Mouse (Mus musculus) brain, adult 2 months (tissue): ENCODE measurements around the gene Ccdc148.
A peak's percentile ranks its signal among the peaks of the same experiment; 100 is the strongest.

ENCODE experiments used
- DNase-seq: peaks from one replicate; pipeline ENCODE4 v3.0.0; 2011; ENCODE audit warnings: low read depth, low spot score

Gene Ccdc148

DNA sequence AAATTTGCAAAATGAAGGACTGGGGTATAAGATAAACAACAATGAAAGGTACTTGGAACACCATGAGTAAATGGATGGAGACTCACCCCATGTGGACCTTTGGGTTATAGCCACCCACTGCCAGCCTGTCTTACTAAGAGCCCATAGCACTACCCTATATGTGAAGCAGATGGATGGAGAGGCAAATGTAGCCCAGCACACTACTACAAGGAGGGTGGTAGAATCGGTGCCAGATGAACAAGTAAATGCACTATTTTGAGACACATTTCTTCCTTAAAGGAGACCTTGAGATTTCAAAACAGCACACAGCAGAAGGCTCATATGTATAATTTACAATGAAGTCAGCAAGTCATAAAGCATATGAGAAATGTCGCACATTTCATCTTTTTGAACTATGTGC is 234.9 kb downstream of the Ccdc148 start:
- DNase-seq, result peak; percentile 52

DNA sequence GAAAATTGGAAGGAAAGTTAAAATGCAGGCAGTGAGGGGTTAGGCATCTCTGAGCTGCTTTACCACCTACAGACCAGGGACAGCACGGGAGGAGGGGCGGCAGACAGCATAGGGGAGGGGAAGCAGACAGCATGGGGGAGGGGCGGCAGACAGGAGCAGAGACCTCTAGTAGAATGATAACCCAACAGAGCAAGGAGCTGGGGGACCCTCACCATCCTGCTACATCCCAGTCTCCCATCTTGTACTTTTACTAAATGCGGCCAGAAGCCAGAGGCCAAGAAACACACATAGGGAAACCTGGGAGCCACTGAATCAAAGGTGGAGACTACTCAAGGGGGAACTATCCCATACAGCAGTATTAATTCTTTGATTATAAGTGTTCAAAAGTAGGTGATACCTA is 242.1 kb downstream of the Ccdc148 start:
- DNase-seq, result no peak

DNA sequence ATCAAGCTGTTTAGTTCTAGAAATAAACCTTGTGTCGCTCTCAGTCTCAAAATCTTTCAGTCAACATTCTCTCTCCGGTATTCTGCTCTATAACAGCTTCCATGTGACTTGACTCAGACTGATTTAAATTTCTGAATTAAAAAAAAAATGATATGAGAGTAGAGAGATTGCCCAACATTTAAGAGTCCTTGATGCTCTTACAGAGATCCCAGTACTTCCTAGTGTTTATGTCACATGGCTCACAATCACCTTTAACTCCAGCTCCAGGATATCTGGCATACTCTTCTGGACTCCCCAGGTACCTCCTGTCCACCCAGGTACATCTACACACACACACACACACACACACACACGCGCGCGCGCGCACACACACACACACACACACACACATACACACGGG is 248.1 kb downstream of the Ccdc148 start:
- DNase-seq, result no peak

DNA sequence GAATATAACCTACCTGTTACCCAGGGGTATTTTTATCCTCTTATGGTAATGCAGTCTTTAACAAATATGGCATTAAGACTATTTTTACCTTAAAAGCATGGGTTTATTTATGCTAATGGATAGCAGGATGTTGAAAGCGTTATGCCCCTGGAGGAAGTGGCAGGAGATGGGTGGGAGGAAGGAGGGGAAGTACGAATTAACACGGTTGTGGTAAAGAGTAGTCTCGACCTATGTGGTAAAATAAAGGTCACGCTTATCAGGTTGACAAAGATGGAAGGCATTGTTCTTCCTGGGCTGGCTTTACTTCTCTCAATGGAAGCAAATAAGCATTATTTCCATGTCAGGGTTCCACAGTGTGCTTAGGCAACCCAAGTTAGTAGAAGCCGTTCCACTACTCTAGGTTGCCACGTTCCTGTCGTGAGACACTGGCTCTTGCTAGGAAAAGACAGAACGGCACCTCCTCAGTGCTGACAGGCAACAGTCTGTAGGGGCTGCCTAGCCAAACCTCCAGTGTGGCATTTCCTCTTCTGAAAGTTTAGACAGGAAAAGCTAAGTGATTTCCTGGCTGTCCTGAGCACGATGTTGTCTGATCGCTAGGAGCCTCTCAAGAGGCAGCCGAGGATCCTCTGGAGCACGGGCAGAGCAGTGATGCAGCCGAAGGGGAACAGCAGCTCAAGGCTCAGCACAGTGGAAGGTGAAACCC is 253.5 kb downstream of the Ccdc148 start:
- DNase-seq, result no peak

DNA sequence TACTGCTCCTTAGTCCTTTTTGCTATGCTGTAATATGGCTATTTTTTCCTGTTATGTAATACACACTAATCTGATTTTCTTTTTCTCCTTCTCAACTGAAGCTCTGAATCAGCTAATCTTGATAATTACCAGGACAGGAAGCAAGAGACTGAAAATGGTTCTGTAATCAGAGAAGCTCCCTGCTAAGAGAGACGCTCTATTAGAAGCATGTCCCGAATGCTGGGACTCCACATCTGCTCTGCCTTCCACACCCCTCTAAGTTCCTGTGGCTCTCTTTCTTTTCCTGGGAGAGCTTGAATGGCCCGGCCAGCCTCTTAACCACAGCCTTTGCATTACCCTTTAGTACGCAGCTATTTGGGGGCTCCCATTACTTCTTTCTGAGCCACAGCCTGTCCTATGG is 255.4 kb downstream of the Ccdc148 start:
- DNase-seq, result peak; percentile 61

DNA sequence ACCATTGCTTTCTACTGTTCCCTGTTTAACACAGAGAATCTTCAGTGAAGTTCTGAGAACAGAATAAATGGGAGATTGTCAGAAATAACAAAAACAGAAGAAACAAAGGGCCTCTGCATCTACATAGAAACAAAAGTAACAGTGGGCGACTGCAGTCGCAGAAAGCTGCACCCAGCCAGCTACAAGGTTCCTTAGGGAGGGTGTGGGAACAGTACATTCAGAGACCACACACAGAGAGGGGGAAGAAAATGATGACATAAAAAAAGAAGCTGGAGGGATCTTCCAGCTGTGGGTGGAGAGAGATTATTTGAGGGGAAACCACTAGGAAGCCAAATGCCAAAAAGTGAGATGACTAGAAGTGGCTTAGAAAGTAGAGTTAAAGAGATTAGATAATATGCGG is 280.6 kb downstream of the Ccdc148 start:
- peak; percentile 56 for DNase-seq

GRCm38 (mm10) chr2:58859134-58859533 is 301.3 kb downstream of the Ccdc148 start, which contains the start of gene Gm11099:
TSS of gene Gm11099 (plus strand) at chr2:58859434.
- no peak for DNase-seq

DNA sequence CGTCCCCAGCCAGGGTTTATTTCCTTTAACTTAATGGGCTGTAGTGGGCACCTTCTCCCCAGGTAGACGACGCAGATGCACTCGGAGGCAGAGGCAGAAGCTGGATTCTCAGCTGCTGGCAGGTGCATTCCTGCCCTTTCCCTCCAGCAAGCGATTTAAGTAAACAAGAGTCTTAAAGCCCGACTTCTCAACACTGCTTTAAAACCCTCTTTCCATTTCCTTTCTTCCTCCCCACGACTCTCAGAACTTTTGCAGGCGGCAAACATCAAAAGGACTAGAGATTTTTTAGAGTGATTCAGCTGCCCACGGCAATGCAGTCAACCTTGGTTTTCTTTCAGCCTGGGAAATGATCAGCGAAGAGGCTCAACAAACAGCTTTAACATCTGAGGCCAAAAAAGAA is 316.0 kb downstream of the Ccdc148 start:
- DNase-seq, result peak; percentile 28

DNA sequence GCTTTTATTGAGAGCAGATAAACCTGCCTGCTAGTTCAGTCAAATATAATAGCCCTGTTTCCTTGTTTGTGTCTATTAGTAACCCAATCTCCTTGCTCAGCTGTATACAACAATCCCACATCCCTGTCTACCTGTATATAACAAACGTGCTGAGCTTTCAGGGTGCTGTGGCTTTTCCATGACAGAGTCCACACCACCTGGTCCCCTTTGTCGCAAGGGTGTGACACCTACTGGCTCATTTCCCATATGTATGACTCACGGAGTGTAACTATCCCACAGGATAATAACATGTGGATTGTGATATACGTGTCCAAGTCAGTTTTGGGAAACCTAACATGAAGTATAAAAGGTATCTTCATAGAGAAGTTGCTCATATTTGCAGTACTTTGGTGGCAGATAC is 318.0 kb downstream of the Ccdc148 start:
- no peak for DNase-seq

- DNase-seq, result no peak
Measured at GRCm38 (mm10) chr2:58841021-58841420, 319.5 kb downstream of the Ccdc148 start.

- DNase-seq, result no peak
Measured at GRCm38 (mm10) chr2:58832253-58832980, 328.1 kb downstream of the Ccdc148 start.

DNA sequence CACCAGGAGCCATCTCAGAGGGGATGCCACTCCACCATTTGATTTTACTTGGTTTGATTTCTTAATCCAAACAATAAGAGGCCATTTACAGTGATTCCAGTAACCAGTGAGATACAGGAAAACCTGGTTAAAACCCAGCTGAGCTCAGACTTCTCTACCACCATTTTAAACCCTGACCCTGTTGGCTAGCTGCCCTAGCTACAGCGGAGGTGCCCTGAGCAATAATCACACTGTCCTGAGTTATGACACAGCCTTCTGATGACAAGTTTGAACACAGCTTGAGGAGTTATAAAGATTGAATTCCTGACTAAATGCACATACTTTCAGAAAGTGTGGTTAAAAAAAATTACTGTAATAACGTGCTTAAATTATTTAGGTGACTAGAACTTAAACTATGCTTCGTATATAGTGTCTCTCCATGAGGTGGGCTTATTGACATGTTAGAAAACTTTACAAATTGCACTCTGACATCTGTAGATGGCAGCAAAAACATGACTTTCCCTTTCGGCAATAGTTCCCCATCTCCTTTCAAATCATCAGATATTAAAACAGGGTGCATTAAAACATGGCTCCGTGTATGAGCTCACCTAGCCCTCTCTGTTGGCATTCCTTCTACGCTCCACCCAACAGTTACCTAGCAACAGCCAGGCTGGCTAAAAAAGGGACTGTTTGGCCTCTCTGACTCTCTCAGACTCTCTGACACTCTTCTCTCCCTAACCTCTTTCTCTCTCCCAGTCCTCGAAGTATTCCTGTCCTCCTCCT is 330.3 kb downstream of the Ccdc148 start:
- DNase-seq, result peak; percentile 63

DNA sequence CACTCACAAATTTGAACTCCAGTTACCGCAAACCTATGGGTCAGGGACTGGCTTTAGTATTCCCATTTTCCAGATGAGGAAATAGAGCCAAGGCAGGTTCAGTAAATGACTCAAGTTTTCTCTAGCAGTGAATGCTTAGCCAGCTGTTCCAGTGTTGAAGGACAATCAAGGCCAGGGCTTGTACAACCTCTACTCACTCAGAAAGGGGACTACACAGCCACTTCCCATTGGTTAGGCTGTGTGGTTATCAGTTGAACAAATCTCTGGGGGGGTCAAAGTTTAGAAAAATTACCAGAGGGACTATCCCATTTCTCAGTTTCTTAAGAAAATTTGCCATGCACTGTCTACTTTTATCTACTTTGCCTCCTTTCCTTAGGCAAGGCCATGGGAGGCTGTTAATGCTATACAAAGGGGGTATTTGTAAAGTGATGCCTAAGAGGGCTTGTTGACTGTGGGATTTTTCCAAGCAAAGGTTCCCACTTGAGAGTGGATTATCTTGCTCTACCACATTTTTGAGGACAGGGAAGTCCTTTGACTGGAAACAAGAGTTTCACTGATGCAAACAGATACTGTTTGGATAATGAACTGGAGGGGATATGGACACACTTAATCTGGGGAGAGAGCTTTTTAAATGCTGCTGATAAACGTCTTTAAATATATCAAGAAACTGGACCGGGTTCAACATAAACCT is 331.4 kb downstream of the Ccdc148 start:
- no peak for DNase-seq

DNA sequence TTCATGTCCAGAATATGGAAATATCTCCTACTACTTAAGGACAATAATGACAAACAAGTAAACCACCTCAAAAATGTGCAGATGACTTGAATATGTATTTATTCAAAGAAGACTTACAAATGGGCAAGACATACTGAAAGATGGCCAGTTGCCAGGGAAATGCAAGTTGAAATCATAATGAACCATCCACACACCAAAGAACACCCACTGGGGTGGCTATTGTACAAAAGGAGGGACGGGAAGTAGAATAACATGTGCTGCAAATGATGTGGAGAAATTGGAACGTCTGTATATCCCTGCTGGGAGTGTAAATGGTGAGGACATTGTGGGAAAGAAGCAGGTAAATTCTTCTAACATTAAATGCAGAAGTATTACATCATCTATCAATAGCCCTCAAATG is 347.5 kb downstream of the Ccdc148 start:
- peak; percentile 20 for DNase-seq

- DNase-seq, result peak; percentile 76
Measured at GRCm38 (mm10) chr2:58799623-58800022, 360.9 kb downstream of the Ccdc148 start.

DNA sequence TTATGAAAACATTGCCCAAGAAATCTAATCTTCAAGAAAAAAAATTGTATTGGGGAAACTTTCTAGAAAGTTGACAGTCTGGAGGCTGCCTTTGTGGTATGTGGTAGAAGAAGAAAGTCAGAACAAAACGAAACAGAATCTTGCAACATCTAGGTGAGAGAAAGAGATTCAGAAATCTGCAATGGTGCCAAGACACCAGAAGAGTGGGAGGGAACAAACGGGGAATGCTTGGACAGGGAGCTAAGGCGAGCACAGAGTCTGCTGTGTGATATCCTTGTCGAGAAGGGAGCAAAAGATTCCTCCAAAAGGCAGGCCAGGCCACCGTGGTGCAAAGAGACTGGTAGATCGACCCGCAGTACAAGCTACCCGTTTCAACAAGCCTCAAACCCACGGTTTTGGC is 361.4 kb downstream of the Ccdc148 start:
- DNase-seq, result peak; percentile 61

DNA sequence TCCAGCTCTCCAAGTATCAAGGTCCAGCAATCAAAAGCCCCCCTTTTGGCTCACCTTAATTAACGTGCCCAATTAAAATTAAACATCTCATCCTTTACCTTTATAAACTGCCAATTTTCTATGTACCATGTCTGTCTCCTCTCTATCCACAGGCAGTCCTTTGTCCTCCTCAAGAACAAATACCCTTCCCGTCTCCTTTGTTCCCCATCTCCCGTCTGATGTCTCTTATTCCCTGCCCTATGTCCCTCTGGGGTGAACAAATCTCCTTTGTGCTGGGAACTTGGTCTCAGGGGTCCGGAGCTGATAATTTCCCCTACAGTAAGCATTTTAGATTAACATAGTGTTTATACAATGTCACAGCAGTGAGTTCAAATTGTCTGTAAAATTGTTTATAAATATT is 363.0 kb downstream of the Ccdc148 start:
- no peak for DNase-seq

DNA sequence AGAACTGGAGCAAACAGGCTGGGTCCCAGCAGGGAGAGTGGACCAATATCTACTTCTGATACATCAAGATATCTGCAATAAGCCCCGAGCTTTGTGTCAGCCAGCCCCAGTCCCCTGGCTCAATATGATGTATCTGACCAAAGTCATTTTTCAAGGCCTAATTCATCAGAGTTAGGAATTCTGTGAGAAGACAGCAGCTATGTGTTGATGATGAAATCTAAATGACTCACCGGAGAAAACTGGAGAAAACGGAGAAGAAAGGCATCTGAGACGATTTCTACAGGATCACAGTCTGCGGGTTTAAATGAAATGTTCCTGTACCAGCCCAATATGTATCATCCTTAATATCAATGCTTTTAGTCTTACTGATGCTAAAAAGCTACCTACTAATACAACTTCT is 365.1 kb downstream of the Ccdc148 start:
- no peak for DNase-seq

DNA sequence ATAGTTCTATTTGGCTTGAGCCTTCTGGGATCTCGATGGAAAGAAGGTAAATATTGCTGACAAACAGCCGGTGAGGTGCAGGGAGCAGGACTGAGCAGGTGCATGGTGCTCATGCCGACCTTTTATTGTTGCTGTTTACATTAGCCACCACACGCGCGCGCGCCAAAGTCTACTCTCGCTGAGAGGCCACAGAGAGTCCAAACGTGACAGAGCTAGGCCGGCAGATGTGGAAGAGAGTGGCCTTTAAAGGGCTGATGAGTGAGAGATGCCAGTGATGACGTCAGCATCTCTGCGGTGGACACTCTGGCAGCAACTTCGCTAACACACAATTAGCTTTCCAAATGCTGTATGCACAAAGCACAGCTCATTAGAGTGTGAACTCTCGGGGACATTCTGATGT is 366.0 kb downstream of the Ccdc148 start:
- no peak for DNase-seq

GRCm38 (mm10) chr2:58790361-58790760 is 370.1 kb downstream of the Ccdc148 start:
- no peak for DNase-seq

- no peak for DNase-seq
Measured at GRCm38 (mm10) chr2:58789934-58790333, 370.5 kb downstream of the Ccdc148 start.

DNA sequence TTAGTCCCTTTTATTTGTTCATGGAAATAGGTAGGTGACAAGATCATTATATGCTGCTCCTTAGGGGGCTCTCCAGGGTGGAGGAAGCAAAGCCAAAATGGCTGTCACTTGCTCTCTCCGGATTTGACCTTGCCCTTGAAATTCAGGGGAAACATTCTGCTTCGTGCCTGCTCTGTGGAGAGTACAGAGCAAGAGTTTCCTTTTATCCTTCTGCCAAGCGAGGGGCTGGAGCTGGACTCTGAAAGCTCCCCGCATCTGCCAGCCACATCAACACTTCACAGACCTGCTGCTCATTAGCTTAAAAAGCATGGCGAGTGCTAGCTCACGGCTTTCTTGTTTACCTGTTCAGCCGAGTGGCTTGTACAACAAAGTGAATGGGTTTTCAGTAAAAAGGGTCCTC is 373.1 kb downstream of the Ccdc148 start:
- DNase-seq, result no peak
